Comparison of ENCODE assay signal across 11 mouse cellular contexts in genomic region chr7:30454259-30454658, GRCm38 (mm10). TPM values are rescaled to one million over a fixed set of nuclear protein-coding genes. Genes with fewer than 3 reads are reported as not detected.
DNase-seq lines count a peak whose midpoint lies in the region; ATAC-seq and TF ChIP-seq lines count a peak whose summit lies in the region.
"Had no signal": no experiment of that assay in that cellular context is flagged by ENCODE, and none has a peak within 500 bp of the region (broad histone marks: within the 10 kb centered on the region; RNA-seq: fewer than 3 reads in every experiment).

No protein-coding gene starts in this region.

- H3K36me3 ChIP-seq in heart, embryonic 12.5 days = no peaks in the 10 kb centered on the region
- H3K36me3 ChIP-seq in CH12.LX (replicated peaks in 1 of 2; ENCODE audit: control insufficient read depth in 1 of 2, insufficient read depth in 1 of 2, low read length in 1 of 2) = no peaks in the 10 kb centered on the region
- no peaks in the 10 kb centered on the region for H3K36me3 ChIP-seq in hindbrain, embryonic 14.5 days (replicated peaks; ENCODE audit: control insufficient read depth, insufficient read depth)
- H3K36me3 ChIP-seq in lung, postnatal 0 days (ENCODE audit: insufficient read depth, low read length) = no peaks in the 10 kb centered on the region
- H3K36me3 ChIP-seq: midbrain, embryonic 12.5 days had no signal

- in situ Hi-C loops in CH12.LX (cut with MboI; ENCODE audit: low pct_ligation_motif_present, low pct_unique_long_range_greater_than_20kb, low sequenced_read_pairs) = no loop called here

- TF ChIP-seq RAD21 in CH12.LX (IDR thresholded peaks at IDR 0.05; ENCODE audit: low read depth, low read length) = no peak

- 14% methylated on average over 6 of the region's 6 CpGs for WGBS in heart, embryonic 12.5 days
- WGBS in hindbrain, embryonic 14.5 days = 6% methylated on average over 6 of the region's 6 CpGs
- 12% methylated on average over 6 of the region's 6 CpGs for WGBS in lung, postnatal 0 days

- no peak for DNase-seq in heart, postnatal 4 days
- no peak for DNase-seq in CH12.LX (ENCODE audit: extremely low read depth)
- DNase-seq in hindbrain, embryonic 14.5 days (ENCODE audit: low spot score) = no peak
- DNase-seq in cerebellum, postnatal 25 days = no peak
- DNase-seq in cerebellum, postnatal 36 days = no peak
- no peak for DNase-seq in lung, postnatal 0 days (ENCODE audit: low spot score)

- H3K79me2 ChIP-seq in CH12.LX (replicated peaks; ENCODE audit: control insufficient read depth, extremely low read depth, insufficient read depth, poor library complexity, severe bottlenecking) = no peaks in the 10 kb centered on the region

- no peaks in the 10 kb centered on the region; the same call in none of the 2 replicates for H3K4me1 ChIP-seq in heart, embryonic 12.5 days (replicated peaks)
- H3K4me1 ChIP-seq in CH12.LX (ENCODE audit: control insufficient read depth in 1 of 2, insufficient read depth in 2 of 2) = peaks cover 16 to 31% of the 10 kb centered on the region in 2 experiments
- H3K4me1 ChIP-seq in hindbrain, embryonic 14.5 days (replicated peaks; ENCODE audit: control insufficient read depth, insufficient read depth, low read length) = peaks cover 22% of the 10 kb centered on the region
- H3K4me1 ChIP-seq in lung, postnatal 0 days (ENCODE audit: insufficient read depth, low read depth, low read length) = no peaks in the 10 kb centered on the region

- dilution Hi-C loops in CH12.LX (cut with MboI; ENCODE audit: extremely low pct_ligation_motif_present, extremely low pct_unique_long_range_greater_than_20kb, low sequenced_read_pairs) = no loop called here

- H3K4me3 ChIP-seq in heart, embryonic 12.5 days = 0 out of 2 replicates have a peak overlapping the region, but pooled peaks have one; percentile 0
- no peak overlapping the region for H3K4me3 ChIP-seq in CH12.LX (replicated peaks in 1 of 3; ENCODE audit: low read depth in 2 of 3, low read length in 2 of 3, poor library complexity in 1 of 3)
- no peak overlapping the region for H3K4me3 ChIP-seq in hindbrain, embryonic 14.5 days (replicated peaks; ENCODE audit: low read length)
- no peak overlapping the region for H3K4me3 ChIP-seq in lung, postnatal 0 days (ENCODE audit: low read depth, low read length)

- peaks cover 94% of the 10 kb centered on the region for H3K27me3 ChIP-seq in heart, embryonic 12.5 days (replicated peaks)
- H3K27me3 ChIP-seq in CH12.LX (replicated peaks) = peaks cover 90% of the 10 kb centered on the region
- peaks cover 60% of the 10 kb centered on the region for H3K27me3 ChIP-seq in hindbrain, embryonic 14.5 days (ENCODE audit: control insufficient read depth, insufficient read depth, low read length)
- peaks cover 44% of the 10 kb centered on the region for H3K27me3 ChIP-seq in lung, postnatal 0 days (replicated peaks; ENCODE audit: insufficient read depth, low read length)

- 0 out of 2 replicates have a peak, but pooled peaks cover 8% of the 10 kb centered on the region for H3K9me3 ChIP-seq in heart, embryonic 12.5 days (replicated peaks)
- H3K9me3 ChIP-seq in CH12.LX (replicated peaks; ENCODE audit: low read length) = no peaks in the 10 kb centered on the region
- no peaks in the 10 kb centered on the region for H3K9me3 ChIP-seq in hindbrain, embryonic 14.5 days (ENCODE audit: control insufficient read depth, low read length)
- H3K9me3 ChIP-seq in lung, postnatal 0 days (ENCODE audit: low read length) = no peaks in the 10 kb centered on the region
- H3K9me3 ChIP-seq: midbrain, embryonic 12.5 days had no signal

- no peak for ATAC-seq in heart, embryonic 12.5 days (ENCODE audit: insufficient number of reproducible peaks, low FRiP score)
- no peak for ATAC-seq in hindbrain, embryonic 14.5 days (ENCODE audit: low FRiP score)
- peak; percentile 52 for ATAC-seq in megakaryocyte progenitor cell, adult 5-6 weeks (replicated peaks; ENCODE audit: poor library complexity)
- no peak for ATAC-seq in lung, postnatal 0 days

- peak overlapping the region; percentile 22; the same call in 1 of the 2 replicates for H3K4me2 ChIP-seq in heart, embryonic 12.5 days
- H3K4me2 ChIP-seq in CH12.LX (ENCODE audit: insufficient read depth, low read depth, poor library complexity, severe bottlenecking) = peak overlapping the region; percentile 70
- H3K4me2 ChIP-seq in hindbrain, embryonic 14.5 days (replicated peaks) = peak overlapping the region; percentile 40
- H3K4me2 ChIP-seq in lung, postnatal 0 days (replicated peaks; ENCODE audit: low read depth, low read length) = no peak overlapping the region

- H3K27ac ChIP-seq in heart, embryonic 12.5 days (ENCODE audit: poor library complexity, severe bottlenecking) = no peak overlapping the region
- H3K27ac ChIP-seq in CH12.LX (ENCODE audit: insufficient read depth, low read depth) = no peak overlapping the region
- no peak overlapping the region for H3K27ac ChIP-seq in hindbrain, embryonic 14.5 days
- H3K27ac ChIP-seq in lung, postnatal 0 days (ENCODE audit: low read length) = no peak overlapping the region
- H3K27ac ChIP-seq: midbrain, embryonic 12.5 days had no signal

- H3K9ac ChIP-seq in heart, embryonic 12.5 days = no peak overlapping the region
- H3K9ac ChIP-seq in CH12.LX (ENCODE audit: insufficient read depth, low read depth) = no peak overlapping the region
- H3K9ac ChIP-seq in hindbrain, embryonic 14.5 days = no peak overlapping the region
- no peak overlapping the region for H3K9ac ChIP-seq in lung, postnatal 0 days (replicated peaks; ENCODE audit: low read depth)
- H3K9ac ChIP-seq: midbrain, embryonic 12.5 days had no signal

- TF ChIP-seq POLR2A in CH12.LX (IDR thresholded peaks at IDR 0.05; ENCODE audit: low read depth, low read length) = no peak

- TF ChIP-seq EP300 in CH12.LX (IDR thresholded peaks at IDR 0.05; ENCODE audit: low read length) = no peak
- TF ChIP-seq EP300 in lung, postnatal 0 days (IDR thresholded peaks at IDR 0.05) = no peak

- no peak for TF ChIP-seq CTCF in CH12.LX (conservative IDR thresholded peaks at IDR 0.05 in 1 of 2, IDR thresholded peaks at IDR 0.05 in 1 of 2; ENCODE audit: low read depth in 2 of 2, low read length in 2 of 2)
- no peak for TF ChIP-seq CTCF in lung, postnatal 0 days (IDR thresholded peaks at IDR 0.05)

RNA-seq across cellular contexts. Expression of gene Kirrel2, which starts 3.2 kb away (rescaled TPM):
- polyA plus RNA-seq in heart, embryonic 12.5 days (2016; fragmentation: Nextera tagmentation; extraction: Ambion mirVana) = 1.1 and 1.3 TPM in 2 replicates
- total RNA-seq in heart, postnatal 4 days (2021) = under 1 TPM in 1 of 2 experiments, not detected in 1; 0.34 TPM
- total RNA-seq in CH12.LX (2012; rRNA removed) (not detected in 2 replicates), CH12.LX (2014; rRNA removed) (not detected in 2 replicates)
- polyA plus RNA-seq in CH12.LX (2012; ENCODE audit: insufficient read length, low read depth) = not detected in 2 replicates
- 1.8 and 2.4 TPM in 2 replicates for polyA plus RNA-seq in hindbrain, embryonic 14.5 days (2014; fragmentation: Nextera tagmentation; extraction: Ambion mirVana)
- total RNA-seq in megakaryocyte progenitor cell, adult 5-6 weeks (2015) = not detected in 2 replicates
- not detected in 2 replicates for total RNA-seq in megakaryocyte progenitor cell, adult 5-6 weeks (2017)
- polyA plus RNA-seq in lung, postnatal 0 days (2015; fragmentation: Nextera tagmentation; extraction: Ambion mirVana) = not detected in 2 replicates
- polyA plus RNA-seq: C2C12 had no signal

RNA-seq across cellular contexts. Expression of gene Nphs1, which starts 3.9 kb away (rescaled TPM):
- polyA plus RNA-seq in heart, embryonic 12.5 days (2016; fragmentation: Nextera tagmentation; extraction: Ambion mirVana) = 0.06 and 0.23 TPM in 2 replicates
- total RNA-seq in heart, postnatal 4 days (2021) = not detected
- total RNA-seq in CH12.LX (2012; rRNA removed) (2.1 and 2.4 TPM in 2 replicates), CH12.LX (2014; rRNA removed) (not detected in 2 replicates)
- polyA plus RNA-seq in CH12.LX (2012; ENCODE audit: insufficient read length, low read depth) = 1.0 TPM in 1 of 2 replicates, not detected in the other
- polyA plus RNA-seq in hindbrain, embryonic 14.5 days (2014; fragmentation: Nextera tagmentation; extraction: Ambion mirVana) = 0.54 and 0.83 TPM in 2 replicates
- total RNA-seq in megakaryocyte progenitor cell, adult 5-6 weeks (2015) = 0.27 TPM in 1 of 2 replicates, not detected in the other
- total RNA-seq in megakaryocyte progenitor cell, adult 5-6 weeks (2017) = 0.58 and 0.95 TPM in 2 replicates
- polyA plus RNA-seq in lung, postnatal 0 days (2015; fragmentation: Nextera tagmentation; extraction: Ambion mirVana) = 0.12 TPM in 2 replicates
- polyA plus RNA-seq: embryonic facial prominence, embryonic 11.5 days had no signal

RNA-seq across cellular contexts. Expression of gene Aplp1, which starts 8.9 kb away (rescaled TPM):
- 41.6 and 43.4 TPM in 2 replicates for polyA plus RNA-seq in heart, embryonic 12.5 days (2016; fragmentation: Nextera tagmentation; extraction: Ambion mirVana)
- total RNA-seq in heart, postnatal 4 days (2021) = 1 to 10 TPM; 6.0 to 7.4 TPM
- total RNA-seq in CH12.LX (2012; rRNA removed) = 0.34 and 0.93 TPM in 2 replicates
- total RNA-seq in CH12.LX (2014; rRNA removed) = not detected in 2 replicates
- 0.10 TPM in 1 of 2 replicates, not detected in the other for polyA plus RNA-seq in CH12.LX (2012; ENCODE audit: insufficient read length, low read depth)
- polyA plus RNA-seq in hindbrain, embryonic 14.5 days (2014; fragmentation: Nextera tagmentation; extraction: Ambion mirVana) = 690 and 752 TPM in 2 replicates
- total RNA-seq in megakaryocyte progenitor cell, adult 5-6 weeks (2015) = not detected in 2 replicates
- total RNA-seq in megakaryocyte progenitor cell, adult 5-6 weeks (2017) = not detected in 2 replicates
- polyA plus RNA-seq in lung, postnatal 0 days (2015; fragmentation: Nextera tagmentation; extraction: Ambion mirVana) = 6.8 and 8.1 TPM in 2 replicates

RNA-seq across cellular contexts. Expression of gene Nfkbid, which starts 32.7 kb away (rescaled TPM):
- polyA plus RNA-seq in heart, embryonic 12.5 days (2016; fragmentation: Nextera tagmentation; extraction: Ambion mirVana) = 0.95 and 1.3 TPM in 2 replicates
- total RNA-seq in heart, postnatal 4 days (2021) = 1 to 10 TPM in 1 of 2 experiments, under 1 TPM in 1; 0.43 to 1.3 TPM
- total RNA-seq in CH12.LX (2012; rRNA removed) (133 and 161 TPM in 2 replicates), CH12.LX (2014; rRNA removed) (131 and 144 TPM in 2 replicates)
- polyA plus RNA-seq in CH12.LX (2012; ENCODE audit: insufficient read length, low read depth) = 175 and 197 TPM in 2 replicates
- 1.8 and 2.9 TPM in 2 replicates for polyA plus RNA-seq in hindbrain, embryonic 14.5 days (2014; fragmentation: Nextera tagmentation; extraction: Ambion mirVana)
- 14.1 and 24.0 TPM in 2 replicates for total RNA-seq in megakaryocyte progenitor cell, adult 5-6 weeks (2015)
- total RNA-seq in megakaryocyte progenitor cell, adult 5-6 weeks (2017) = 5.3 and 13.7 TPM in 2 replicates
- 1.9 and 2.5 TPM in 2 replicates for polyA plus RNA-seq in lung, postnatal 0 days (2015; fragmentation: Nextera tagmentation; extraction: Ambion mirVana)

RNA-seq across cellular contexts. Expression of gene Hcst, which starts 34.6 kb away (rescaled TPM):
- polyA plus RNA-seq in heart, embryonic 12.5 days (2016; fragmentation: Nextera tagmentation; extraction: Ambion mirVana) = 1.1 TPM in 1 of 2 replicates, not detected in the other
- under 1 TPM in 1 of 2 experiments, not detected in 1; 0.88 TPM for total RNA-seq in heart, postnatal 4 days (2021)
- total RNA-seq in CH12.LX (2012; rRNA removed) = 8.0 and 11.9 TPM in 2 replicates
- 6.3 and 11.8 TPM in 2 replicates for total RNA-seq in CH12.LX (2014; rRNA removed)
- 11.8 and 11.9 TPM in 2 replicates for polyA plus RNA-seq in CH12.LX (2012; ENCODE audit: insufficient read length, low read depth)
- 1.1 TPM in 1 of 2 replicates, not detected in the other for polyA plus RNA-seq in hindbrain, embryonic 14.5 days (2014; fragmentation: Nextera tagmentation; extraction: Ambion mirVana)
- 28.1 and 30.3 TPM in 2 replicates for total RNA-seq in megakaryocyte progenitor cell, adult 5-6 weeks (2015)
- total RNA-seq in megakaryocyte progenitor cell, adult 5-6 weeks (2017) = 10.0 and 12.7 TPM in 2 replicates
- 7.2 and 9.4 TPM in 2 replicates for polyA plus RNA-seq in lung, postnatal 0 days (2015; fragmentation: Nextera tagmentation; extraction: Ambion mirVana)
- polyA plus RNA-seq: C2C12; midbrain, embryonic 12.5 days had no signal

Comparison
In these comparisons a context has a peak if more than half of its experiments do, and no peak if none do; other contexts are left out.
1. RNA of gene Aplp1, which starts 8.9 kb away (polyA plus RNA-seq): 690 to 752 TPM in hindbrain, embryonic 14.5 days; 41.6 to 43.4 TPM in heart, embryonic 12.5 days, 6.8 to 8.1 TPM in lung, postnatal 0 days and 0.10 TPM in CH12.LX; every median in the first group is over 10 times any median in the second.